Mouse (Mus musculus) CH12.LX (cell line): ENCODE measurements around the gene Gm20388.

Source experiments
- CHD1 ChIP-seq: IDR thresholded peaks from 2 replicates; pipeline ENCODE4 v1.6.1; 2012; ENCODE audit warnings: low read depth, low read length, improper control_type of control experiment, inconsistent platforms
- CTCF ChIP-seq, 2 experiments: IDR thresholded peaks in 1 of 2; conservative IDR thresholded peaks in 1 of 2; 2 replicates each; pipeline ENCODE4 v1.5.1; 2011 to 2012; ENCODE audit warnings: low read depth in 2 of 2, low read length in 2 of 2, improper control_type of control experiment in 1 of 2, inconsistent platforms in 1 of 2, mild to moderate bottlenecking in 1 of 2, moderate library complexity in 1 of 2
- E2F4 ChIP-seq: IDR thresholded peaks from 2 replicates; pipeline ENCODE4 v1.6.1; 2011; ENCODE audit warnings: low read depth, low read length, improper control_type of control experiment; ENCODE audit not compliant: insufficient replicate concordance
- POLR2A ChIP-seq: IDR thresholded peaks from 2 replicates; pipeline ENCODE4 v1.6.1; 2011; ENCODE audit warnings: low read depth, mild to moderate bottlenecking, improper control_type of control experiment, low read length

- no peak for TF ChIP-seq CTCF (conservative IDR thresholded peaks at IDR 0.05 in 1 of 2, IDR thresholded peaks at IDR 0.05 in 1 of 2; ENCODE audit: low read depth in 2 of 2, low read length in 2 of 2)
- TF ChIP-seq POLR2A: no peak
- TF ChIP-seq E2F4: no peak
- TF ChIP-seq CHD1: no peak
These were observed 2907.3 kb downstream of the Gm20388 start for GRCm38 (mm10) chr8:122817724-122818496.
